Comparison of ENCODE assay signal across 8 mouse cellular contexts in genomic region chr12:76694801-76695505, GRCm38 (mm10). TPM values are rescaled to one million over a fixed set of nuclear protein-coding genes. Genes with fewer than 3 reads are reported as not detected.
A peak's percentile ranks its signal among the peaks of the same experiment; 100 is the strongest.
DNase-seq lines count a peak whose midpoint lies in the region; ATAC-seq and TF ChIP-seq lines count a peak whose summit lies in the region.

No protein-coding gene starts in this region.

- H3K27ac ChIP-seq in forebrain, postnatal 0 days (ENCODE audit: low read depth, low read length), result peak overlapping the region; percentile 10; the same call in 1 of the 2 replicates
- 0 out of 2 replicates have a peak overlapping the region, but pooled peaks have one; percentile 12 for H3K27ac ChIP-seq in liver, postnatal 0 days (ENCODE audit: low read depth)
- peak overlapping the region; percentile 43; the same call in 1 of the 2 replicates for H3K27ac ChIP-seq in neural tube, embryonic 15.5 days (replicated peaks)

- TF ChIP-seq CTCF in forebrain, postnatal 0 days (IDR thresholded peaks at IDR 0.05; ENCODE audit: low read depth), result 0 out of 2 replicates have a peak, but pooled peaks have one; percentile 7
- TF ChIP-seq CTCF in liver, postnatal 0 days (IDR thresholded peaks at IDR 0.05; ENCODE audit: low read depth), result no peak

- H3K27me3 ChIP-seq in megakaryocyte, embryonic 14.5 days (replicated peaks), result peaks cover 12% of the 10 kb centered on the region
- H3K27me3 ChIP-seq in forebrain, postnatal 0 days (ENCODE audit: insufficient read depth, low read length), result no peaks in the 10 kb centered on the region
- H3K27me3 ChIP-seq in liver, postnatal 0 days (ENCODE audit: insufficient read depth, low read length), result no peaks in the 10 kb centered on the region
- H3K27me3 ChIP-seq in neural tube, embryonic 15.5 days (replicated peaks), result no peaks in the 10 kb centered on the region

- no peak overlapping the region for H3K9ac ChIP-seq in forebrain, postnatal 0 days
- no peak overlapping the region for H3K9ac ChIP-seq in liver, postnatal 0 days (replicated peaks)
- H3K9ac ChIP-seq in neural tube, embryonic 15.5 days (replicated peaks), result no peak overlapping the region

- peak; percentile 72 to 73 for DNase-seq in cerebellum, adult 18-20 months
- DNase-seq in forebrain, postnatal 0 days, result peak; percentile 55
- peak; percentile 17 for DNase-seq in kidney, adult 9 months
- DNase-seq in liver, postnatal 0 days, result no peak
- no peak for DNase-seq in ovary, adult 18-20 months (ENCODE audit: low spot score)

- no peak for ATAC-seq in megakaryocyte, adult 5-6 weeks (ENCODE audit: poor library complexity, severe bottlenecking)
- ATAC-seq in forebrain, postnatal 0 days, result peak; percentile 83
- ATAC-seq in liver, postnatal 0 days, result no peak
- peak; percentile 63 for ATAC-seq in neural tube, embryonic 15.5 days (ENCODE audit: low FRiP score)

- TF ChIP-seq EP300 in liver, postnatal 0 days (IDR thresholded peaks at IDR 0.05; ENCODE audit: low read depth), result no peak

- 0 out of 2 replicates have a peak, but pooled peaks cover 9% of the 10 kb centered on the region for H3K9me3 ChIP-seq in megakaryocyte, embryonic 14.5 days
- no peaks in the 10 kb centered on the region for H3K9me3 ChIP-seq in forebrain, postnatal 0 days (ENCODE audit: low read length)
- no peaks in the 10 kb centered on the region for H3K9me3 ChIP-seq in liver, postnatal 0 days (ENCODE audit: low read length)
- H3K9me3 ChIP-seq in neural tube, embryonic 15.5 days (replicated peaks), result no peaks in the 10 kb centered on the region

- H3K36me3 ChIP-seq in megakaryocyte, embryonic 14.5 days (replicated peaks; ENCODE audit: low read length), result no peaks in the 10 kb centered on the region
- no peaks in the 10 kb centered on the region for H3K36me3 ChIP-seq in forebrain, postnatal 0 days (ENCODE audit: insufficient read depth)
- peaks cover 2% of the 10 kb centered on the region; the same call in 1 of the 2 replicates for H3K36me3 ChIP-seq in liver, postnatal 0 days (replicated peaks; ENCODE audit: insufficient read depth, low read length)
- no peaks in the 10 kb centered on the region for H3K36me3 ChIP-seq in neural tube, embryonic 15.5 days

- H3K4me2 ChIP-seq in forebrain, postnatal 0 days (ENCODE audit: low read depth), result peak overlapping the region; percentile 40
- peak overlapping the region; percentile 53 for H3K4me2 ChIP-seq in liver, postnatal 0 days (ENCODE audit: low read depth, low read length)
- peak overlapping the region; percentile 56 for H3K4me2 ChIP-seq in neural tube, embryonic 15.5 days

- WGBS in forebrain, postnatal 0 days, result 4% methylated on average over 17 of the region's 17 CpGs
- WGBS in liver, postnatal 0 days (ENCODE audit: insufficient replicate concordance), result 10% methylated on average over 17 of the region's 17 CpGs
- WGBS in neural tube, embryonic 15.5 days, result 4% methylated on average over 17 of the region's 17 CpGs

- H3K4me3 ChIP-seq in megakaryocyte, embryonic 14.5 days (replicated peaks), result peak overlapping the region; percentile 66
- H3K4me3 ChIP-seq in forebrain, postnatal 0 days (ENCODE audit: low read depth, low read length), result no peak overlapping the region
- no peak overlapping the region; the same call in 1 of the 2 replicates for H3K4me3 ChIP-seq in liver, postnatal 0 days (ENCODE audit: low read depth, low read length)
- peak overlapping the region; percentile 24 for H3K4me3 ChIP-seq in neural tube, embryonic 15.5 days (replicated peaks)

- H3K4me1 ChIP-seq in megakaryocyte, embryonic 14.5 days, result peaks cover 20% of the 10 kb centered on the region
- 0 out of 2 replicates have a peak, but pooled peaks cover 7% of the 10 kb centered on the region for H3K4me1 ChIP-seq in forebrain, postnatal 0 days (ENCODE audit: insufficient read depth)
- H3K4me1 ChIP-seq in liver, postnatal 0 days (ENCODE audit: insufficient read depth), result peaks cover 9% of the 10 kb centered on the region
- peaks cover 17% of the 10 kb centered on the region for H3K4me1 ChIP-seq in neural tube, embryonic 15.5 days

RNA-seq across cellular contexts. Expression of gene Sptb, which starts 15.4 kb away (rescaled TPM):
- polyA plus RNA-seq in megakaryocyte, embryonic 14.5 days (2012; ENCODE audit: insufficient read depth, low replicate concordance), result 23.3 and 25.7 TPM in 2 replicates
- 1.3 and 2.3 TPM in 2 replicates for total RNA-seq in megakaryocyte, adult 5-6 weeks (2015)
- 2.4 and 6.1 TPM in 2 replicates for total RNA-seq in megakaryocyte, adult 5-6 weeks (2017)
- 16.2 and 19.6 TPM in 2 replicates for total RNA-seq in forebrain, postnatal 0 days (2014; rRNA removed)
- polyA plus RNA-seq in forebrain, postnatal 0 days (2015; fragmentation: Nextera tagmentation; extraction: Ambion mirVana), result 2.3 and 3.0 TPM in 2 replicates
- polyA plus RNA-seq in liver, postnatal 0 days (2015; fragmentation: Nextera tagmentation; extraction: Ambion mirVana), result 11.9 and 14.8 TPM in 2 replicates
- 6.6 and 7.3 TPM in 2 replicates for polyA plus RNA-seq in neural tube, embryonic 15.5 days (2015; fragmentation: Nextera tagmentation; extraction: Ambion mirVana)

Comparison
In these comparisons a context has a peak if more than half of its experiments do, and no peak if none do; other contexts are left out.
1. H3K4me3 ChIP-seq: peak in megakaryocyte, embryonic 14.5 days (single experiment) and neural tube, embryonic 15.5 days (single experiment); none in forebrain, postnatal 0 days (single experiment) and liver, postnatal 0 days (single experiment).
2. ATAC-seq: peak in forebrain, postnatal 0 days (single experiment) and neural tube, embryonic 15.5 days (single experiment); none in megakaryocyte, adult 5-6 weeks (single experiment) and liver, postnatal 0 days (single experiment).
3. DNase-seq: peak in cerebellum, adult 18-20 months (2 of 2), forebrain, postnatal 0 days (single experiment) and kidney, adult 9 months (single experiment); none in liver, postnatal 0 days (single experiment) and ovary, adult 18-20 months (single experiment).
4. Peak in every context shown above with its lines, with median percentiles within 50 percentile points of each other: H3K27ac ChIP-seq and H3K4me2 ChIP-seq.